Mouse (Mus musculus) CH12.LX (cell line): ENCODE measurements around the gene Mcm9. TPM values are rescaled to one million over a fixed set of nuclear protein-coding genes. Genes with fewer than 3 reads are reported as not detected.

Source experiments
- DNase-seq: peaks from one replicate; pipeline ENCODE4 v3.0.0-alpha.2; 2013; ENCODE audit errors: extremely low read depth
- H3K27ac ChIP-seq: 2 replicates; pipeline ENCODE4 v1.5.1; 2012; ENCODE audit warnings: low read depth, mild to moderate bottlenecking, control low read depth, moderate library complexity; ENCODE audit not compliant: insufficient read depth
- H3K27me3 ChIP-seq: replicated peaks from 2 replicates; pipeline ENCODE3; 2012; ENCODE audit warnings: inconsistent platforms
- H3K36me3 ChIP-seq, 2 experiments: replicated peaks in 1 of 2; 2 replicates each; pipeline versions ENCODE3 to v1.6.1; 2012; ENCODE audit warnings: inconsistent platforms in 1 of 2, low read length in 1 of 2, mild to moderate bottlenecking in 1 of 2, mixed read lengths in 1 of 2, moderate library complexity in 1 of 2; ENCODE audit not compliant: control insufficient read depth in 1 of 2, insufficient read depth in 1 of 2
- H3K4me1 ChIP-seq, 2 experiments: 2 replicates each; pipeline ENCODE4 v1.6.1; 2012; ENCODE audit warnings: inconsistent platforms in 1 of 2, moderate library complexity in 1 of 2; ENCODE audit not compliant: insufficient read depth in 2 of 2, control insufficient read depth in 1 of 2
- H3K4me2 ChIP-seq: 2 replicates; pipeline ENCODE4 v1.6.1; 2012; ENCODE audit warnings: low read depth, mild to moderate bottlenecking, control low read depth; ENCODE audit not compliant: poor library complexity, insufficient read depth, severe bottlenecking
- H3K4me3 ChIP-seq, 3 experiments: fragments of 150-350 bp in 1 of 3; sonication (generic) in 1 of 3; replicated peaks in 1 of 3; 2 replicates each; pipeline versions ENCODE3 to v1.5.1; 2011 to 2012; ENCODE audit warnings: low read depth in 2 of 3, low read length in 2 of 3, mild to moderate bottlenecking in 2 of 3, moderate library complexity in 2 of 3, control low read depth in 1 of 3, improper control_type of control experiment in 1 of 3, inconsistent platforms in 1 of 3, mixed read lengths in 1 of 3; ENCODE audit not compliant: poor library complexity in 1 of 3
- H3K79me2 ChIP-seq: replicated peaks from 2 replicates; pipeline ENCODE4 v1.6.1; 2012; ENCODE audit warnings: mild to moderate bottlenecking, moderate library complexity; ENCODE audit not compliant: control insufficient read depth, poor library complexity, insufficient read depth, severe bottlenecking; ENCODE audit errors: extremely low read depth
- H3K9ac ChIP-seq: 2 replicates; pipeline ENCODE4 v1.6.1; 2012; ENCODE audit warnings: low read depth, mild to moderate bottlenecking, control low read depth, moderate library complexity; ENCODE audit not compliant: insufficient read depth
- H3K9me3 ChIP-seq: replicated peaks from 2 replicates; pipeline ENCODE3; 2012; ENCODE audit warnings: low read length, inconsistent platforms, mixed read lengths
- CHD1 ChIP-seq: IDR thresholded peaks from 2 replicates; pipeline ENCODE4 v1.6.1; 2012; ENCODE audit warnings: low read depth, low read length, improper control_type of control experiment, inconsistent platforms
- CTCF ChIP-seq, 2 experiments: IDR thresholded peaks in 1 of 2; conservative IDR thresholded peaks in 1 of 2; 2 replicates each; pipeline ENCODE4 v1.5.1; 2011 to 2012; ENCODE audit warnings: low read depth in 2 of 2, low read length in 2 of 2, improper control_type of control experiment in 1 of 2, inconsistent platforms in 1 of 2, mild to moderate bottlenecking in 1 of 2, moderate library complexity in 1 of 2
- E2F4 ChIP-seq: IDR thresholded peaks from 2 replicates; pipeline ENCODE4 v1.6.1; 2011; ENCODE audit warnings: low read depth, low read length, improper control_type of control experiment; ENCODE audit not compliant: insufficient replicate concordance
- EP300 ChIP-seq: IDR thresholded peaks from 2 replicates; pipeline ENCODE4 v1.6.1; 2011; ENCODE audit warnings: low read length, improper control_type of control experiment
- ETS1 ChIP-seq: conservative IDR thresholded peaks from 2 replicates; pipeline ENCODE4 v1.6.1; 2012; ENCODE audit warnings: low read depth, mild to moderate bottlenecking, inconsistent platforms, low read length, improper control_type of control experiment, moderate library complexity
- IRF4 ChIP-seq: IDR thresholded peaks from 2 replicates; pipeline ENCODE4 v1.6.1; 2014; ENCODE audit warnings: low read depth, mild to moderate bottlenecking, inconsistent platforms, low read length, improper control_type of control experiment
- JUND ChIP-seq: conservative IDR thresholded peaks from 2 replicates; pipeline ENCODE4 v1.6.1; 2011; ENCODE audit warnings: low read depth, low read length, improper control_type of control experiment
- MXI1 ChIP-seq: IDR thresholded peaks from 2 replicates; pipeline ENCODE4 v1.6.1; 2011; ENCODE audit warnings: mild to moderate bottlenecking, low read depth, low read length, improper control_type of control experiment
- RAD21 ChIP-seq: IDR thresholded peaks from 2 replicates; pipeline ENCODE4 v1.6.1; 2011; ENCODE audit warnings: low read depth, mild to moderate bottlenecking, low read length, improper control_type of control experiment, moderate library complexity
- SMC3 ChIP-seq: IDR thresholded peaks from 2 replicates; pipeline ENCODE4 v1.6.1; 2011; ENCODE audit warnings: low read depth, low read length, improper control_type of control experiment
- UBTF ChIP-seq: IDR thresholded peaks from 2 replicates; pipeline ENCODE4 v1.6.1; 2012; ENCODE audit warnings: low read depth, mild to moderate bottlenecking, inconsistent platforms, low read length, improper control_type of control experiment, moderate library complexity
- USF1 ChIP-seq: IDR thresholded peaks from 2 replicates; pipeline ENCODE4 v1.6.1; 2014; ENCODE audit warnings: low read depth, mild to moderate bottlenecking, inconsistent platforms, low read length, improper control_type of control experiment
- dilution Hi-C: fragments of 300-500 bp; cut with MboI; formaldehyde crosslinking; loops from 2 replicates; pipeline ENCODE4 v1.14.3; 2020; ENCODE audit warnings: low sequenced_read_pairs; ENCODE audit not compliant: extremely low pct_unique_long_range_greater_than_20kb, extremely low pct_ligation_motif_present
- in situ Hi-C: fragments of 300-500 bp; cut with MboI; formaldehyde crosslinking; loops from 3 replicates; pipeline ENCODE4 v1.14.3; 2019; ENCODE audit warnings: low sequenced_read_pairs, low pct_ligation_motif_present, low pct_unique_long_range_greater_than_20kb, mixed read lengths
- polyA plus RNA-seq: library from polyadenylated mRNA; unstranded; fragments of >175 nt; gene quantifications from 2 replicates; pipeline ENCODE4 v1.2.1, GENCODE M21; 2012; ENCODE audit warnings: low read depth; ENCODE audit not compliant: insufficient read length
- total RNA-seq, 2 experiments: library from RNA; depleted of rRNA; stranded (reverse); fragments of 300-350 nt in 1 of 2; fragments of >200 nt in 1 of 2; gene quantifications; 2 replicates each; pipeline ENCODE4 v1.2.3; 2012 to 2014

The Mcm9 gene
- total and polyA plus RNA-seq, 3 experiments: 6.7 to 15.9 (median 9.7) TPM

GRCm38 (mm10) chr10:53650683-53651082 is 20.4 kb upstream of the Mcm9 start:
- Histone ChIP-seq H3K4me2 (peak overlapping the region; percentile 93), H3K79me2 (no peaks in the 10 kb centered on the region), H3K9me3 (no peaks in the 10 kb centered on the region), H3K27ac (no peak overlapping the region), H3K4me3 (no peak overlapping the region), H3K9ac (peak overlapping the region; percentile 56), H3K36me3 (no peaks in the 10 kb centered on the region), H3K27me3 (no peaks in the 10 kb centered on the region), H3K4me1 (peaks cover 2 to 5% of the 10 kb centered on the region in 2 experiments; a peak in 3 of 4 replicates)
- dilution Hi-C loops (no loop called here), in situ Hi-C loops (loop anchor here (10.0 kb wide), 1 partner anchor 144 kb away; no protein-coding TSS in a partner anchor)
- TF ChIP-seq IRF4 (peak; percentile 88), ETS1 (peak; percentile 95), EP300 (peak; percentile 34; the same call in 1 of the 2 replicates), CHD1 (no peak)
- DNase-seq: peak; percentile 17

- H3K9ac ChIP-seq: no peak overlapping the region
- TF ChIP-seq CTCF (conservative IDR thresholded peaks at IDR 0.05 in 1 of 2, IDR thresholded peaks at IDR 0.05 in 1 of 2; ENCODE audit: low read depth in 2 of 2, low read length in 2 of 2): peak; percentile 68 to 94
- TF ChIP-seq USF1: no peak
- no peak for TF ChIP-seq UBTF
- no peak for TF ChIP-seq E2F4
- TF ChIP-seq RAD21: peak; percentile 97
- TF ChIP-seq JUND: no peak
- TF ChIP-seq SMC3: peak; percentile 80
- TF ChIP-seq ETS1: no peak
- no peak for TF ChIP-seq CHD1
- no peak for TF ChIP-seq MXI1
- dilution Hi-C loops: no loop called here
Observed at GRCm38 (mm10) chr10:53641507-53641906, 11.3 kb upstream of the Mcm9 start.

More at GRCm38 (mm10) chr10:53641507-53641906, 11.3 kb upstream of the Mcm9 start:
- in situ Hi-C loops: no loop called here
- no peaks in the 10 kb centered on the region for H3K27me3 ChIP-seq
- H3K79me2 ChIP-seq: no peaks in the 10 kb centered on the region
- H3K4me2 ChIP-seq: no peak overlapping the region
- no peaks in the 10 kb centered on the region for H3K9me3 ChIP-seq
- H3K4me1 ChIP-seq: no peaks in the 10 kb centered on the region
- peak; percentile 48 for DNase-seq
- no peak overlapping the region for H3K27ac ChIP-seq
- H3K36me3 ChIP-seq: no peaks in the 10 kb centered on the region
- no peak overlapping the region for H3K4me3 ChIP-seq
